Mouse (Mus musculus): Measurements from ENCODE around the gene Vmn1r23.
"Not testable (repeated sequence)": the region's sequence is repeated elsewhere in the genome, so short reads cannot be mapped to it uniquely, and the experiment has no call there.

Vmn1r23 gene

GRCm38 (mm10) chr6:57926738-57927137, at the start of gene Vmn1r23:
Gene Vmn1r23, minus strand, starts transcription at chr6:57926838.
- no peak for DNase-seq (ENCODE audit: low spot score in 2 of 2)

GRCm38 (mm10) chr6:57961403-57961802, 34.8 kb upstream of the Vmn1r23 start, which contains the start of gene Vmn1r24:
Gene Vmn1r24, minus strand, starts transcription at chr6:57961503.
- not testable (repeated sequence) for DNase-seq (ENCODE audit: low spot score in 2 of 2)

- DNase-seq (ENCODE audit: low spot score in 2 of 2): no peak
Observed at GRCm38 (mm10) chr6:57907928-57908327, 18.7 kb downstream of the Vmn1r23 start, which contains the start of gene Vmn1r22. Gene Vmn1r22, minus strand, starts transcription at chr6:57908028.
